Comparison of ENCODE assay signal across 8 mouse cellular contexts in the genomic region with DNA sequence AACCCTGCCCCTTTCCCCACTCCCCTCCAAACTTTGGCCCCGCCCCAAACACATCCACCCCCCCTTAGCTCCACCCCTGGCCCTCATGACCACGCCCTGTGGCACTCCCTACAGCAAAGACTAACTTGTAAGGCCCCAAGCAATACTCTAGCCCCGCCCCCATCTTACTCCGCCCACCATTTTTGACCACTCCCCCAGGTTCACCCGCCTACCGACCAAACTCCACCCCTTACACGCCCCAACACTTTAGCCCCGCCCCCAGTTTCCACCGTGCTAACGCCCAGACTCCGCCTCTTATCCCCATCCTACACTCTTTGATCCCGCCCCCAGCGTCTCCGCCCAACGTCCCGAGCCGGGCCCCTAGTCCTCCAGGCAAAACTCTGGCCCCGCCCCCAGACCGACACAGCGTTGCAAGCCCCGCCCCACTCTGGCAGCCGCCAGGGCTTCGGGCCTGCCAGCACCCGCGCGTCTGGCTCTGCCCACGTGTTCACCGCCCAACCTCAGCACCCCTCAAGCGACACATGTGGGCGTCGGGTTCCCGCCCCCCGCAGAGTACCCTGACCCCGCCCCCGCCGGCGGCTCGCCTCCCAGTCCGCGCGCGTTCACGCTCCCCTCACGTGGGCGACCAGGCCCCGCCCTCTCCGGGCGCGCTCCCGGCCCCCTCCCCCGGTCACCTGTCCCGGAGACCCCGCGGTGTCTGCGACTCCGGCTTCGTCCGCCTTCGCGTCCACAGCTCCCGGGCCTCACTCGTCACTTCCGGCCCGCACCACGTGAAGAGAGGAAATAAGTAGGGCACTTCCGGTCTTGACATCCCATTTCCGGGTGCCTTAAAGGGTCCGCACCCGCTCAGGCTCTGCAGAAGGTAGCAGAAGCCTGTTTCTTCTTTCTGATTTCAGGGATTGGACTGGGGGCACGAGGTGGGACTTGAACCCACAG. TPM values are rescaled to one million over a fixed set of nuclear protein-coding genes. Genes with fewer than 3 reads are reported as not detected.
DNase-seq lines count a peak whose midpoint lies in the region; ATAC-seq and TF ChIP-seq lines count a peak whose summit lies in the region.

A gene (minus strand): TSS at position 770 of the 936 bp plus-strand sequence.

- H3K36me3 ChIP-seq in MEL (ENCODE audit: control insufficient read depth in 1 of 2, insufficient read depth in 2 of 2, low read length in 2 of 2) = peaks cover 0 to 6% of the 10 kb centered on the region in 2 experiments; a peak in 3 of 4 replicates
- peaks cover 16% of the 10 kb centered on the region for H3K36me3 ChIP-seq in lung, embryonic 16.5 days (ENCODE audit: control insufficient read depth, insufficient read depth, low read length)

- ATAC-seq in hematopoietic stem cell, adult 5-6 weeks (replicated peaks in 1 of 2; ENCODE audit: insufficient read depth in 1 of 2, low FRiP score in 2 of 2, low TSS enrichment in 1 of 2, low read depth in 1 of 2, poor library complexity in 2 of 2, severe bottlenecking in 2 of 2) = peak; percentile 72 to 80
- peak; percentile 91 for ATAC-seq in lung, embryonic 16.5 days (ENCODE audit: low read depth)

- H3K4me2 ChIP-seq in lung, embryonic 16.5 days (ENCODE audit: low read depth, low read length) = peak within 1 kb of the TSS; percentile 81

- no peak for TF ChIP-seq RAD21 in MEL (IDR thresholded peaks at IDR 0.05; ENCODE audit: low read depth, low read length)

- peak within 1 kb of the TSS; percentile 88 for H3K9ac ChIP-seq in MEL (ENCODE audit: control insufficient read depth, low read depth, low read length, poor library complexity, severe bottlenecking)
- H3K9ac ChIP-seq in lung, embryonic 16.5 days (ENCODE audit: low read length) = peak within 1 kb of the TSS; percentile 74

- peak within 1 kb of the TSS; percentile 68 to 77 for H3K4me3 ChIP-seq in MEL (ENCODE audit: control insufficient read depth in 1 of 2, insufficient read depth in 1 of 2, low read depth in 2 of 2, low read length in 2 of 2)
- peak within 1 kb of the TSS; percentile 70 for H3K4me3 ChIP-seq in cerebellum, adult 2 months (replicated peaks; ENCODE audit: insufficient read depth, low read depth, low read length)
- peak within 1 kb of the TSS; percentile 68 for H3K4me3 ChIP-seq in lung, embryonic 16.5 days (ENCODE audit: low read length)

- H3K9me3 ChIP-seq in MEL (replicated peaks; ENCODE audit: insufficient read depth, low read length) = no peaks in the 10 kb centered on the region
- H3K9me3 ChIP-seq in lung, embryonic 16.5 days (ENCODE audit: control insufficient read depth, low read length) = no peaks in the 10 kb centered on the region

- peaks cover 12% of the 10 kb centered on the region for H3K79me2 ChIP-seq in MEL (ENCODE audit: control insufficient read depth, insufficient read depth, low read length, poor library complexity)

- no peaks in the 10 kb centered on the region for H3K27me3 ChIP-seq in MEL (ENCODE audit: control insufficient read depth in 1 of 2, insufficient read depth in 2 of 2, low read length in 2 of 2)
- H3K27me3 ChIP-seq in cerebellum, adult 2 months (ENCODE audit: control insufficient read depth, insufficient read depth, low read length) = no peaks in the 10 kb centered on the region
- no peaks in the 10 kb centered on the region for H3K27me3 ChIP-seq in lung, embryonic 16.5 days (ENCODE audit: control insufficient read depth, insufficient read depth, low read depth, low read length)

- 2% methylated on average over 70 of the region's 70 CpGs for WGBS in cerebellum, adult 2 months
- 1% methylated on average over 68 of the region's 70 CpGs for WGBS in lung, embryonic 16.5 days

- peak within 1 kb of the TSS; percentile 87 for H3K27ac ChIP-seq in MEL (ENCODE audit: control insufficient read depth, low read depth, low read length)
- no peak within 1 kb of the TSS for H3K27ac ChIP-seq in cerebellum, adult 2 months (ENCODE audit: insufficient read depth, low read length)
- peak within 1 kb of the TSS; percentile 96 for H3K27ac ChIP-seq in lung, embryonic 16.5 days (ENCODE audit: low read length)

- H3K4me1 ChIP-seq in MEL (ENCODE audit: control insufficient read depth in 1 of 2, insufficient read depth in 2 of 2, low read length in 2 of 2) = peaks cover 0 to 12% of the 10 kb centered on the region in 2 experiments; a peak in 2 of 4 replicates
- no peaks in the 10 kb centered on the region for H3K4me1 ChIP-seq in cerebellum, adult 2 months (ENCODE audit: control insufficient read depth, insufficient read depth, low read length)
- peaks cover 8% of the 10 kb centered on the region for H3K4me1 ChIP-seq in lung, embryonic 16.5 days (replicated peaks; ENCODE audit: control insufficient read depth, insufficient read depth, low read length)

- TF ChIP-seq CTCF in MEL (IDR thresholded peaks at IDR 0.05 in 2 of 3, conservative IDR thresholded peaks at IDR 0.05 in 1 of 3; ENCODE audit: control insufficient read depth in 1 of 3, insufficient read depth in 1 of 3, low read depth in 2 of 3, low read length in 3 of 3, poor library complexity in 1 of 3, severe bottlenecking in 1 of 3) = no peak
- TF ChIP-seq CTCF in cerebellum, adult 2 months (IDR thresholded peaks at IDR 0.05; ENCODE audit: borderline replicate concordance, insufficient read depth, low read depth, low read length) = no peak

- TF ChIP-seq POLR2A in MEL (IDR thresholded peaks at IDR 0.05; ENCODE audit: control insufficient read depth in 1 of 2, insufficient read depth in 1 of 2, low read depth in 1 of 2, low read length in 2 of 2, poor library complexity in 1 of 2) = peak; percentile 41 to 71; a peak in 2 of 4 replicates
- peak; percentile 55; the same call in 1 of the 2 replicates for TF ChIP-seq POLR2A in cerebellum, adult 2 months (IDR thresholded peaks at IDR 0.05; ENCODE audit: borderline replicate concordance, insufficient read depth, low read length)

- DNase-seq in MEL (ENCODE audit: low read depth, low spot score) = peak; percentile 98
- DNase-seq in cerebellum, adult 2 months = peak; percentile 95 to 96
- peak; percentile 98 for DNase-seq in forelimb bud, embryonic 11.5 days (ENCODE audit: low read depth, low spot score)
- DNase-seq in layer of hippocampus, adult 9-10 months (ENCODE audit: low spot score) = peak; percentile 98
- peak; percentile 99 for DNase-seq in ovary, postnatal 10 days (ENCODE audit: low spot score)
- peak; percentile 99 for DNase-seq in thymus, postnatal 10 days (ENCODE audit: low spot score in 2 of 2)

- TF ChIP-seq EP300 in MEL (IDR thresholded peaks at IDR 0.05; ENCODE audit: low read depth in 1 of 2, low read length in 2 of 2) = no peak; a peak in 1 of 4 replicates

TF ChIP-seq in MEL, 35 proteins besides CTCF, POLR2A, EP300 and RAD21:
- 0 out of 2 replicates have a peak, but pooled peaks have one; percentile 8 for TF ChIP-seq TCF12 (IDR thresholded peaks at IDR 0.05; ENCODE audit: low read depth, low read length)
- TF ChIP-seq CHD2 (IDR thresholded peaks at IDR 0.05; ENCODE audit: low read length) = no peak
- no peak for TF ChIP-seq ETS1 (IDR thresholded peaks at IDR 0.05; ENCODE audit: low read depth, low read length)
- TF ChIP-seq NELFE (IDR thresholded peaks at IDR 0.05; ENCODE audit: low read depth, low read length) = peak; percentile 39
- peak; percentile 95 for TF ChIP-seq ELF1 (IDR thresholded peaks at IDR 0.05; ENCODE audit: low read depth, low read length)
- no peak for TF ChIP-seq ZNF384 (IDR thresholded peaks at IDR 0.05; ENCODE audit: low read depth, low read length)
- no peak for TF ChIP-seq GABPA (IDR thresholded peaks at IDR 0.05; ENCODE audit: low read depth, low read length)
- peak; percentile 78; the same call in 1 of the 2 replicates for TF ChIP-seq MYC (IDR thresholded peaks at IDR 0.05; ENCODE audit: low read depth, low read length)
- TF ChIP-seq JUND (IDR thresholded peaks at IDR 0.05; ENCODE audit: low read depth, low read length) = no peak
- no peak; the same call in 1 of the 2 replicates for TF ChIP-seq KAT2A (conservative IDR thresholded peaks at IDR 0.05; ENCODE audit: low read depth, low read length)
- TF ChIP-seq MXI1 (IDR thresholded peaks at IDR 0.05; ENCODE audit: low read depth, low read length) = peak; percentile 95
- no peak for TF ChIP-seq NRF1 (IDR thresholded peaks at IDR 0.05; ENCODE audit: insufficient read depth, low read depth, low read length, poor library complexity, severe bottlenecking)
- no peak for TF ChIP-seq POLR2AphosphoS5 (IDR thresholded peaks at IDR 0.05; ENCODE audit: borderline replicate concordance, low read depth, low read length)
- TF ChIP-seq HCFC1 (IDR thresholded peaks at IDR 0.05; ENCODE audit: low read depth, low read length) = peak; percentile 89
- TF ChIP-seq USF1 (IDR thresholded peaks at IDR 0.05; ENCODE audit: low read depth, low read length) = peak; percentile 91
- no peak for TF ChIP-seq ZC3H11A (IDR thresholded peaks at IDR 0.05; ENCODE audit: low read depth, low read length)
- no peak for TF ChIP-seq UBTF (IDR thresholded peaks at IDR 0.05; ENCODE audit: borderline replicate concordance, insufficient read depth, low read depth, low read length)
- 0 out of 2 replicates have a peak, but pooled peaks have one; percentile 8 for TF ChIP-seq BHLHE40 (IDR thresholded peaks at IDR 0.05; ENCODE audit: borderline replicate concordance, low read depth, low read length)
- TF ChIP-seq TBP (IDR thresholded peaks at IDR 0.05; ENCODE audit: low read depth, low read length) = peak; percentile 92
- no peak for TF ChIP-seq MAZ (IDR thresholded peaks at IDR 0.05; ENCODE audit: low read depth, low read length)
- TF ChIP-seq TAL1 (IDR thresholded peaks at IDR 0.05; ENCODE audit: low read length) = no peak
- TF ChIP-seq SIN3A (IDR thresholded peaks at IDR 0.05; ENCODE audit: low read length) = peak; percentile 93
- peak; percentile 92 for TF ChIP-seq MAX (IDR thresholded peaks at IDR 0.05; ENCODE audit: low read length)
- TF ChIP-seq POLR2AphosphoS2 (IDR thresholded peaks at IDR 0.05; ENCODE audit: low read length) = 0 out of 2 replicates have a peak, but pooled peaks have one; percentile 29
- no peak for TF ChIP-seq ZKSCAN1 (IDR thresholded peaks at IDR 0.05; ENCODE audit: low read depth, low read length)

RNA-seq across cellular contexts. Expression of the gene that starts here (rescaled TPM):
- 57.4 and 63.6 TPM in 2 replicates for total RNA-seq in MEL (2012; rRNA removed)
- 10 to 100 TPM in 1 of 2 experiments, not detected in 1; 97.1 TPM for polyA plus RNA-seq in MEL (2012; ENCODE audit: insufficient read depth in 1 of 2, insufficient read length in 2 of 2, low read depth in 1 of 2, low replicate concordance in 2 of 2, missing spikeins in 1 of 2)
- polyA plus RNA-seq in cerebellum, adult 2 months (2012; rRNA removed) = 81.1 and 91.1 TPM in 2 replicates
- total RNA-seq in hematopoietic stem cell, adult 5-6 weeks (2017) = 80.8 and 153 TPM in 2 replicates
- polyA plus RNA-seq in lung, embryonic 16.5 days (2015; fragmentation: Nextera tagmentation; extraction: Ambion mirVana) = 20.1 and 25.9 TPM in 2 replicates
